Mouse (Mus musculus) left cerebral cortex, adult 2 months (tissue): ENCODE data around the gene Apaf1. TPM values are rescaled to one million over a fixed set of nuclear protein-coding genes. Genes with fewer than 3 reads are reported as not detected.

Source experiments
- DNase-seq, 2 experiments: peaks; one replicate each; pipeline ENCODE4 v3.0.0; 2021 to 2022; ENCODE audit warnings: low spot score in 2 of 2, mixed read lengths in 1 of 2; ENCODE audit errors: extremely low spot score in 1 of 2
- H3K27ac ChIP-seq: fragments of 200-600 bp; 2 replicates; pipeline ENCODE4 v1.8.1; 2022
- H3K4me3 ChIP-seq: fragments of 200-600 bp; 2 replicates; pipeline ENCODE4 v1.8.1; 2022
- CTCF ChIP-seq: fragments of 200-600 bp; IDR thresholded peaks from 2 replicates; pipeline ENCODE4 v1.8.1; 2022; ENCODE audit warnings: antibody characterized with exemption, mild to moderate bottlenecking, moderate library complexity
- intact Hi-C: fragments of 180-260 bp; cut with DNase I; formaldehyde crosslinking; loops from one replicate; pipeline ENCODE4 v1.15.1; 2025
- total RNA-seq, 2 experiments: library from RNA; stranded (reverse); gene quantifications; 2 replicates each; pipeline ENCODE4 v1.2.3; 2021

Apaf1 gene
- total RNA-seq, 2 experiments from 2014 or later: 11.0 to 13.7 TPM

DNA sequence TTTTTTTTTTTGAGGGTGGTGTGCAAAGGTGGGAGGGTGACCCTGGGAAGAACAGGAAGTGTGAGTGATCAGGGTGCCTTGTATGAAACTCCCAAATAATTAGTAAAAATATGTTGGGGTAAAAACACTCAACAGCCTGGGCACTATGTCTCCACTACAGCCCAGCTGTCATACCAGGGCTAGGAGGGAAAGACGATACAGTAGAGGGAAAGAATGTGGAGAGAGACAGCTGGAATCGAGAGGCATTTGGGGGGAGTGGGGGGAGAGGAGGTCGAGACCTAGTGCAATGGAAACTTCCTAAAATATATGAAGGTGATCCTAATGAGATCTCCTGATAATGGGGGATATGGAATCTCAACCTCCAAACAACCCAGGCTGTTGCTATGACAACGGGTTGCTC is 27.3 kb upstream of the Apaf1 start:
- intact Hi-C loops: no loop called here
- TF ChIP-seq CTCF: no peak
- H3K27ac ChIP-seq: no peak overlapping the region
- no peak for DNase-seq
- no peak overlapping the region for H3K4me3 ChIP-seq

DNA sequence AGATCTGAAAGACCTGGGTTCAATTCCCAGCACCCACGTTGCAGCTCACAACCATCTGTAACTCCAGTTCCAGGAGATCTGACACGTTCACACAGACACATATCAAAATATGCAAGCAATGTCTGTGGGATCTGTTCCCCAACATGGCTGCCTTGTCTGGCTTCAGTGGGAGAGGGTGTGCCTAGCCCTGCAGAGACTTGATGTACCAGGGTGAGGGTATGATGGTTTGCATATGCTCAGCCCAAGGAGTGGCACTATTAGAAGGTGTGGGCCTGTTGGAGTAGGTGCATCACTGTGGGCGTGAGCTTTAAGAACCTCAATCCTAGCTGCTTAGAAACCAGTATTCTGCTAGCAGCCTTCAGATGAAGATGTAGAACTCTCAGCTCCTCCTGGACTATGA is 23.4 kb upstream of the Apaf1 start:
- intact Hi-C loops: no loop called here
- Histone ChIP-seq H3K27ac (no peak overlapping the region), H3K4me3 (no peak overlapping the region)
- TF ChIP-seq CTCF: no peak
- DNase-seq: no peak

DNA sequence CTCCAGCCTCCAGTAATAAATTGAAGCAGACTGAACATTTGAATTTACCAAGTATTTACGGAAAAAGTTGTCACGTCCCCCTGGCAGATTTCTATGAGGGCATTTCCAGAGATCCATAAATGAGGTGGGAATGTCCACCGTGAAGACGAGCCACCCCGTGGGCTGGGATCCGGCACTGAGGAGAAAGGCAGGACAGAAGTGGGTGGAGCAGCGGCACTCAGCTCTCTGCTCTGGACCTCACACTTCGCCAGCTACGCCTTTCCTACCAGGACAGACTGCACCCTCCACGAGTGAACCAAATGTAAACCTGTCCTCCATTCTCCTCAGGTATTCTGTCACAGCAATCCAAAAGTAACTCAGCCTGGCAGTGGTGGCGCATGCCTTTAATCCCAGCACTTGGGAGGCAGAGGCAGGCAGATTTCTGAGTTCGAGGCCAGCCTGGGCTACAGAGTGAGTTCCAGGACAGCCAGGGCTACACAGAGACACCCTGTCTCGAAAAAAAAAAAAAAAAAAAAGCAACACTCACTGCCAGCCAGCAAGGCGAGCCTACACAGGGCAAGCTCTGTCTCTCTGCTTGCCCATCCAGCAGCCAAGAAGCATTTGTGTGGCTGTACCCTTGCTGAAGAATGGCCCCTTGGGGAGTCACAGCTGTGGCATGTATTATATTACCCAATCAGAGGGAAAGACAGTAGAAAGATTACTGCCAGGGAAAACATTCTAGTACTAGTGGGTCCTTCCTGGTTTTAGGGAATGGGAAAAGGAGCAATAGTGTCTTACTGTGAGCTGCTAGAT is 20.4 kb upstream of the Apaf1 start:
- TF ChIP-seq CTCF: no peak
- intact Hi-C loops: no loop called here
- no peak overlapping the region for H3K4me3 ChIP-seq
- no peak for DNase-seq
- H3K27ac ChIP-seq: no peak overlapping the region

DNA sequence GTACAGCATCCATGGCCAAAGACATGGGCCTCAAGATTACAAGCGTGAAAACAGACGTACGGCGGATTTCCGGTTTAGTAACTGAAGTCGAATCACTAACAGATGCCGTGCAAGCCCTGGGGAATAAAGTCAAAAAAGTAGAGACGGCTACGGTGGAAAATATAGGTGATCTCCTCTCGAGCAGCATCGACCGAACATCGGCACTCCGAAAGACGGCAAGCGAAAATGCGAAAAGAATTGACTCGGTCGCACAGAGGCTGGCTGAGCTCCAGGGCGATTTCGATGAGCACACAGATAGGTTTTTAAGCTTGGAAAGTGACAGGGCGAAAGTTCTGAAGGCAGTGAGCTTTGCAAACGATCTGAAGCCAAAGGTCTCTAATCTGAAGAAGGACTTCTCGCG is 19.4 kb upstream of the Apaf1 start:
- no peak for TF ChIP-seq CTCF
- no peak for DNase-seq
- Histone ChIP-seq H3K27ac (no peak overlapping the region), H3K4me3 (no peak overlapping the region)
- intact Hi-C loops: no loop called here

DNA sequence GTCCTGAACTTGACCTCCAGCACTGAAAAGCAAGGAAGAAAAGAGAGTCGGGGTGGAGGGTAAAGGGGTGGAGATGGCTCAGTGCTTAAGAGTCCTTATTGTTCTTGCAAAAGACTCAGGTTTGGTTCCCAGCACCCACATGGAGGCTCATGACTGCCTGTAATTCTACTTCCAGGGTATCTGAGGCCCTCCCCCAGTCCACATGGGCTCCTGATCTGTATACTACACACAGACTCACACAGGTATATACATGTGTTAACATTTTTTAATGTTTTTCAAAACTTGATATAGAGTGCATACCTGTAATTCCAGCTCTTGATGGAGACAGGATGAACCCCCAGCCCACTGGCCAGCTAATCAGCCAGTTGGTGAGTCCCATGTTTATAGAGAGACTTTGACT is 17.5 kb upstream of the Apaf1 start:
- no peak overlapping the region for H3K4me3 ChIP-seq
- DNase-seq: no peak
- TF ChIP-seq CTCF: no peak
- intact Hi-C loops: no loop called here
- no peak overlapping the region for H3K27ac ChIP-seq

DNA sequence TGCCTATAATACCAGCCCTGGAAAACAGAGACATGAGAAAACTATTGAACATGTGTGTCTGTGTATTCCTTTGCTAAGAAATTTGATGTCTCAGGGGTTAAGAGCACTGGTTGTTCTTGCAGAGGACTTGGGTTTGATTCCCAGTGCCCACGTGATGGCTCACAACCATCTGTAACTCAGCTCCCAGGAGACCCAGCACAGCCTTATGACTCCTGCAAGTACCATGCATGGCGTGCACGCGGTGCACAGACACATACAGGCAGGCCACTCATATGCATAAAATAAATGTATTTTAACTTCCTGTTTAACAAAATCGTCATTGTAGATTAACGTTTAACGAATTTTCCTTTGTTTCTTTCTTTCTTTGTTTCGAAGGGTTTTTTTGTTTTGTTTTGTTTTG is 15.5 kb upstream of the Apaf1 start:
- intact Hi-C loops: no loop called here
- no peak for TF ChIP-seq CTCF
- H3K27ac ChIP-seq: no peak overlapping the region
- no peak overlapping the region for H3K4me3 ChIP-seq
- DNase-seq: no peak

DNA sequence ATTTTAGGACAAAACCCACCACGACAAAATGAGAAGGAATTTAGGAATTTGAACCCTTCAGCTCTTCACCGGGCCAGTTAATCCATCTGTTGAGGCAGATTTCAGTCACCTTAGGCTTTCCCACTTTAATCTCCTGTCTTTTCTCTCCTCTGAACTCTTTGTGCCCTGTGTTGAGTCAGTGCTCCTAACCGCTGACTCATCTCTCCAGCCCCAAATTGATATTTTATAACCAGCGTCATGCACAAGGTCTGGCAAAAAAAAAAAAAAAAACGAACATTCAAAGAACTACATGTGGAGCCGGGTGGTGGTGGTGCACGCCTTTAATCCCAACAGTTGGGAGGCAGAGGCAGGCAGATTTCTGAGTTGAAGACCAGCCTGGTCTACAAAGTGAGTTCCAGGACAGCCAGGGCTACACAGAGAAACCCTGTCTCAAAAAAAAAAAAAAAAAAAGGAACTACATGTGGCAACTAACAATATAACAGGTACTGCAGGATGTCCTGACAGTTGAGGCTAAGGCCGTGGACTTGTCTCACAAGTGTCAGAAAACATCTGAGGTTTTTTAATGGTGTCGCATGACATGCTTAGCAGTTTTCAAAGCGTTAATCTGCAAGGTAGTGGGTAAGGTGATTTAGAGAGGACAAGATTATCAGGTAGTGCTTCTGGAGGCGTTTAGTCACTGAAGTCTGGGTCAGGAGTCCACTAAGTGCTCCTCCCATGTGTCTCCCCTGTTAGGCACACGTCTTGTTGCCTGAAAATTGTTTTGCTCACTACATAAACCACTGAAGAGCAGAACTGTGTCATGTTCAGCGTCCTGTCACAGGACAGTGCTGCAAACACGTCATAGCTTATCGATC is 11.9 kb upstream of the Apaf1 start:
- DNase-seq: no peak
- no peak for TF ChIP-seq CTCF
- intact Hi-C loops: no loop called here
- no peak overlapping the region for H3K27ac ChIP-seq
- H3K4me3 ChIP-seq: no peak overlapping the region

DNA sequence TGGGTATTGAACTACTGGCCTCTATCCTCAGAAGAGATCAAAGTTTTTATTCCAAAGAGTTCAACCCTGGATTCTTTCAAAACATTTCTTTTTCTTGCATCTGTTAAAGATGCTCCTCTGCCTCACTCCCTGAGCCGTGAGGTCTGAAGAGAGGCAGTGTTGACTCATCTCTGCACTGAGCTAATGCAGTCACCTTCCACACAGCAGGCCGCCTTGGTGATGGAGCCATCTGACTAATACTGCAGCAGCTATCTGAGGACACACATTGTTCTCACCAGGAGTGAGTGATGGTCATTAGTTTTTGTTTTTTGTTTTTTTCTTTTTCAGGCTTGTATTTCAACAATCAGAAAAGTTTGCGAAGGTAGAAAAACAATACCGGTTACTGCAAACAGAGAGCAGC is 10.2 kb upstream of the Apaf1 start:
- DNase-seq: no peak
- TF ChIP-seq CTCF: no peak
- intact Hi-C loops: no loop called here
- Histone ChIP-seq H3K27ac (no peak overlapping the region), H3K4me3 (no peak overlapping the region)

DNA sequence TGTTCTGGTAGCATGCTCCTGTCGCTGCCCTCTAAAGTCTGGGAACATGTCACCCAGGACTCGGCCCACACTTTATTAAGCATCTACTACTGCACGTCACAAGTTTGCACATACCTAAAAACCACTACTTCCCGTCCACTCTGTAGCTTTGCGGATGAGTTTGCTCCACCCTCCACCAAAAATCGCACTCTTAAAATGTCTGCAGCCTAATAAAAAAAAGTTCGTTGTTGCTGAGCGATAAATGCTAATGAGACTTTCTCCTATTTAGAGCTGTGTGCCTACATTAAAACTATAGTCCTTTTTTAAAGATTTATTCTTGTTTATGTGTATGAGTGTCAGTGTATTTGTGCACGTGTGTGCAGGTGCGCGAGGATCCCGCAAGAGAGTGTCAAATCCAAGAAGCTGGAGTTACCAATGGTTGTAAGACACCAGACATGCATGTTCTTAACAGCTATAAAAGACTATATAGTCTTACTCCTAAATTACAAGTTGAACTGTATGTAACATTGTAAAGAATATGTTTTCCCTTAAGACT is 890 bp upstream of the Apaf1 start:
- intact Hi-C loops: loop anchor here (5.0 kb wide), 1 partner anchor 39 kb away; the partner anchor contains the start of gene Slc25a3
- DNase-seq: no peak
- TF ChIP-seq CTCF: no peak
- Histone ChIP-seq H3K27ac (peak overlapping the region; percentile 6; the same call in 1 of the 2 replicates), H3K4me3 (peak overlapping the region; percentile 88)

DNA sequence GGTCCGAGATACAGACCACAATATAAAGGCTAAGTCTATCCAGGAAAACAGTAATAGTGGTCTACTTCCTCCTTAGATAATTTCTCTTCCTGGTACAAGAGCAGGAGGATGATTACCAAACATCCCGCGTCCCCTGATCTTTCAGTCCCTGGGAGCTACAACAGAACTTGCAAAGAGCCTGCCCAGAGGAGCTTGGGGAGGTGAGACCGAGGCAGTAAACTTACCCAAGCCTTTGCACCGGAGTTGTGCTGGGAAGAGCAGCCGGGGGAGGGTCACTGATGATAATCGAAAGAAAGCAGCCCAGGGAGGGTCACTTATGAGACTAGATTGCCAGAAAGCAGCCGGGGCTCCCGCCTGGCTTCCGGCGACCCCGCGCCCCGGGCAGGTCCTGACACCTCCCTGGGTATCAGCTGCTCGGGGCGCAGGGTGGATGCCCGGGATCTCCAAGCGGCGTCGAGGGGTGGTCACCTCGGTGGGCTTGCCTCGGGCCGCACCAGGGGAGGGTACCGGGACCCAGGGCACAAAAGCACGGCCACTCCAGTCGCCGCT is 537 bp downstream of the Apaf1 start:
- DNase-seq: no peak
- Histone ChIP-seq H3K4me3 (peak overlapping the region; percentile 95), H3K27ac (peak overlapping the region; percentile 59)
- intact Hi-C loops: loop anchor here (5.0 kb wide), 1 partner anchor 40 kb away; the partner anchor contains the start of gene Slc25a3
- no peak for TF ChIP-seq CTCF

DNA sequence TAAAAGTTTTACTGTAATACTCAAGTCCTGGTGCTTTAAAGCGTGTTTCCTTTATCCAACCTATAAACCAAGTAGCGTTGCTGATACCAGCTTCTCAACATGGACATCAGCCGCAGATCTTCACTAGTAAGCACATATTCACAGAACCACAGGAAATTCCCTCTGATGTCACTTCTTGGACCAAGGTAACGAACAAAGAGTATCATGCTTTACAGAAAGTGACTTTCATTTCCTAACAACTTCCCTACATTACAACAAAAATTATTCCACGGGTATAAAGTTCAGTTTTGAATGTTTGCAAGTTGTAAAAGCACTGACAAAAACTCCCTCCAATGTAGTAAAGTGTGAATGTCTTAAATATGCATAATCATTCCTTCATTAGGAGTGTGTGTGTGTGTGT is 2.0 kb downstream of the Apaf1 start:
- intact Hi-C loops: loop anchor here (5.0 kb wide), 1 partner anchor 42 kb away; the partner anchor contains the start of gene Slc25a3
- Histone ChIP-seq H3K4me3 (no peak overlapping the region), H3K27ac (no peak overlapping the region)
- no peak for TF ChIP-seq CTCF
- DNase-seq: no peak

DNA sequence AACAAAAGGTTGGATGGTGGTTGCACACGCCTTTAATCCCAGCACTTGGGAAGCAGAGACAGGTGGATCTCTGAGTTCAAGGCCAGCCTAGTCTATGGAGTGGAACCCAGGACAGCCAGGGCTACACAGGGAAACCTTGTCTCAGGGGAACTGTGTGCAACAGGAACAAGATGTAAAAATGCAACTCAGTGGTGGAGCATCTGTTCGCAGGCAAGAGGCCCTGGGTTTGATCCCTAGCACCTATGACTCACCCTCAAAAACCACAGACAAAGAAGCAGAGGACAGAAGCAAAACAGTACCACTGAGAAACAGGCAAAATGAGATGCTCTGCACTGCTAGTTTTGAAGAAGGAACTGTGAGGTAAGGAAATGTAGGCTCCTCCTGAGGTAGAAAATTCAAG is 5.9 kb downstream of the Apaf1 start:
- TF ChIP-seq CTCF: no peak
- Histone ChIP-seq H3K4me3 (no peak overlapping the region), H3K27ac (no peak overlapping the region)
- intact Hi-C loops: no loop called here
- DNase-seq: no peak
